Mouse (Mus musculus) lung, embryonic 15.5 days (tissue): Measurements from ENCODE around the gene Rc3h1. TPM values are rescaled to one million over a fixed set of nuclear protein-coding genes. Genes with fewer than 3 reads are reported as not detected.
"Not testable (repeated sequence)": the region's sequence is repeated elsewhere in the genome, so short reads cannot be mapped to it uniquely, and the experiment has no call there.

Source experiments
- ATAC-seq: fragments of 200-750 bp; cut with Nextera tagmentation; 2 replicates; pipeline ENCODE4 v1.8.0; 2017; ENCODE audit warnings: moderate number of reproducible peaks, borderline replicate concordance; ENCODE audit not compliant: low FRiP score, low TSS enrichment; ENCODE audit errors: extremely low read depth
- H3K27ac ChIP-seq: fragments of 300-500 bp; sonication (generic); 2 replicates; pipeline ENCODE4 v1.5.1; 2015; ENCODE audit warnings: moderate library complexity, mild to moderate bottlenecking, inconsistent platforms
- H3K27me3 ChIP-seq: fragments of 300-500 bp; sonication (generic); 2 replicates; pipeline ENCODE4 v1.6.1; 2015; ENCODE audit warnings: inconsistent platforms
- H3K36me3 ChIP-seq: fragments of 300-500 bp; sonication (generic); 2 replicates; pipeline ENCODE4 v1.6.1; 2015; ENCODE audit warnings: inconsistent platforms
- H3K4me1 ChIP-seq: fragments of 300-500 bp; sonication (generic); 2 replicates; pipeline ENCODE4 v1.6.1; 2015; ENCODE audit warnings: inconsistent platforms
- H3K4me2 ChIP-seq: fragments of 300-500 bp; sonication (generic); 2 replicates; pipeline ENCODE4 v1.6.1; 2015; ENCODE audit warnings: inconsistent platforms, mild to moderate bottlenecking, moderate library complexity
- H3K4me3 ChIP-seq: fragments of 300-500 bp; sonication (generic); 2 replicates; pipeline ENCODE4 v1.5.1; 2015; ENCODE audit warnings: mild to moderate bottlenecking, inconsistent platforms
- H3K9ac ChIP-seq: fragments of 300-500 bp; sonication (generic); 2 replicates; pipeline ENCODE4 v1.6.1; 2015; ENCODE audit warnings: inconsistent platforms
- H3K9me3 ChIP-seq: fragments of 300-500 bp; sonication (generic); 2 replicates; pipeline ENCODE4 v1.6.1; 2016; ENCODE audit warnings: inconsistent platforms
- WGBS: fragments of 180-500 bp; shearing (Covaris S2); methylation state at CpG from one replicate; pipeline ENCODE4 v1.1.7; 2015; 5-methylcytosine and 5-hydroxymethylcytosine counted together
- polyA plus RNA-seq: library from polyadenylated mRNA; unstranded; fragments of >200 nt; fragmentation: Nextera tagmentation; extraction: Ambion mirVana; gene quantifications from 2 replicates; pipeline ENCODE4 v1.2.1, GENCODE M21; 2015

Rc3h1 gene
- polyA plus RNA-seq, result 7.9 and 9.8 TPM in 2 replicates

DNA sequence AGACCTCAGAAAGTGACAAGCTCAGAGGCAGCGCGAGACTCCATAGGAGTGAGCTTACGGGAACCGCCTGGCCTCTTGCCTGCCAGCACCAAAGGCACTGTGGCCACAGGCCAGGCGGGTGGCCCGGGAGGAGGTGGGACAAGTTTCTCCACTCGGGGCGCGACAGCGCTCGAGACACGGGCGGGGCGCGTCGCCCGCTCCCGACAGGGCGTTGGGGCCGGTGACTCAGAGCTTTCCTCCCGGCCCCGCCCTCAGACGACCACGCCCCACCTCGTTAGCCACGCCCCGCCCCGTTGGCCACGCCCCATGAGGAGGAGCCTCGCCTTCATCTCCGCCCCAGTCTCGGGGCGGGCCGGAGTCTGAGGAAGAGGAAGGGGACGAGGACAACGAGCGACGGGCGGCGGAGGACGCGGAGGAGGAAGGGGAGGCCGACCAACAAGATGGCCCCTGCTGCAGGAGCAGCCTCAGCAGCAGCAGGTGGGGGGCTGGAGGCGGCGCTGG, at the start of gene Rc3h1:
Rc3h1 (plus strand) TSS at position 362 of the 501 bp plus-strand sequence.
- no peaks in the 10 kb centered on the region for H3K9me3 ChIP-seq
- H3K27ac ChIP-seq, result peak within 1 kb of the TSS; percentile 93
- H3K27me3 ChIP-seq, result no peaks in the 10 kb centered on the region
- H3K4me3 ChIP-seq, result peak within 1 kb of the TSS; percentile 99
- no peaks in the 10 kb centered on the region for H3K36me3 ChIP-seq
- ATAC-seq, result peak; percentile 95
- WGBS, result under 1% methylated on average over 42 of the region's 45 CpGs
- H3K9ac ChIP-seq, result peak within 1 kb of the TSS; percentile 93
- H3K4me1 ChIP-seq, result peaks cover 3% of the 10 kb centered on the region; the same call in 1 of the 2 replicates
- H3K4me2 ChIP-seq, result peak within 1 kb of the TSS; percentile 57

GRCm38 (mm10) chr1:160858132-160858531, 48.1 kb upstream of the Rc3h1 start:
- Histone ChIP-seq H3K4me1 (no peaks in the 10 kb centered on the region), H3K4me3 (no peak overlapping the region), H3K9ac (no peak overlapping the region), H3K27me3 (no peaks in the 10 kb centered on the region), H3K4me2 (no peak overlapping the region), H3K27ac (no peak overlapping the region), H3K9me3 (no peaks in the 10 kb centered on the region), H3K36me3 (no peaks in the 10 kb centered on the region)
- WGBS, result 82% methylated on average over 3 of the region's 3 CpGs
- ATAC-seq, result no peak

GRCm38 (mm10) chr1:160859874-160860273, 46.3 kb upstream of the Rc3h1 start:
- not testable (repeated sequence) for H3K9me3 ChIP-seq, H3K4me3 ChIP-seq, H3K27me3 ChIP-seq, H3K4me1 ChIP-seq, H3K27ac ChIP-seq, ATAC-seq, H3K4me2 ChIP-seq, H3K36me3 ChIP-seq, H3K9ac ChIP-seq

GRCm38 (mm10) chr1:160861142-160861541, 45.1 kb upstream of the Rc3h1 start:
- Histone ChIP-seq H3K4me3 (no peak overlapping the region), H3K27ac (no peak overlapping the region), H3K4me2 (no peak overlapping the region), H3K9ac (no peak overlapping the region), H3K36me3 (no peaks in the 10 kb centered on the region), H3K9me3 (no peaks in the 10 kb centered on the region), H3K27me3 (no peaks in the 10 kb centered on the region), H3K4me1 (no peaks in the 10 kb centered on the region)
- ATAC-seq, result no peak
- 70% methylated on average over 2 of the region's 2 CpGs for WGBS

GRCm38 (mm10) chr1:160861632-160862031, 44.6 kb upstream of the Rc3h1 start:
- Histone ChIP-seq H3K36me3 (no peaks in the 10 kb centered on the region), H3K4me2 (no peak overlapping the region), H3K4me3 (no peak overlapping the region), H3K27ac (no peak overlapping the region), H3K9me3 (no peaks in the 10 kb centered on the region), H3K27me3 (no peaks in the 10 kb centered on the region), H3K9ac (no peak overlapping the region), H3K4me1 (no peaks in the 10 kb centered on the region)
- ATAC-seq, result no peak
- 78% methylated on average over 1 of the region's 1 CpGs for WGBS

- WGBS, result 54% methylated on average over 4 of the region's 4 CpGs
- Histone ChIP-seq H3K4me2 (no peak overlapping the region), H3K9me3 (no peaks in the 10 kb centered on the region), H3K27ac (no peak overlapping the region), H3K36me3 (no peaks in the 10 kb centered on the region), H3K9ac (no peak overlapping the region), H3K4me1 (no peaks in the 10 kb centered on the region), H3K27me3 (no peaks in the 10 kb centered on the region), H3K4me3 (no peak overlapping the region)
- no peak for ATAC-seq
Measured at GRCm38 (mm10) chr1:160863027-160863426, 43.2 kb upstream of the Rc3h1 start.

DNA sequence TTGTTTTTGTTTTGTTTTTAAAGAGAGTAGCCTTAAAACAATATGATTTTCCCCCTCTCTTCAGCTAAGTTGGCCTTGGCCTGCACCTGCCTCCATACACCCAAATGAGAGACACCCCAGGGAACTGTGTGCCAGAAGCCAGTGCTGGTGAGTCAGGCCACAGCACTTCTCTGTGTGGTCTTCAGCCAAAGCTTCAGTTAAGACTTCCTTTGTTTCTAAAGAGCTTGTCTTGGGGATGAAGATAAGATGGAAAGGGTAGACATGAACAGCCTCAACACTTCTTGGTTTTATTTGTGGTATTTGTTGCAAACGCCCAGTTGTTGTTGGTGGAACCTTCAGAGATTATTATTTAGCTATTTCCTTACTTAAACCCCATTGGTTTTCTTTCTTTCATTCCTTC, 31.5 kb upstream of the Rc3h1 start:
- Histone ChIP-seq H3K9me3 (no peaks in the 10 kb centered on the region), H3K4me1 (no peaks in the 10 kb centered on the region), H3K4me2 (no peak overlapping the region), H3K36me3 (no peaks in the 10 kb centered on the region), H3K4me3 (no peak overlapping the region), H3K9ac (no peak overlapping the region), H3K27ac (no peak overlapping the region), H3K27me3 (no peaks in the 10 kb centered on the region)
- 67% methylated on average over 1 of the region's 1 CpGs for WGBS
- no peak for ATAC-seq

- Histone ChIP-seq H3K9me3 (no peaks in the 10 kb centered on the region), H3K4me3 (no peak overlapping the region), H3K4me2 (no peak overlapping the region), H3K27ac (no peak overlapping the region), H3K4me1 (no peaks in the 10 kb centered on the region), H3K27me3 (no peaks in the 10 kb centered on the region), H3K9ac (no peak overlapping the region), H3K36me3 (no peaks in the 10 kb centered on the region)
- 89% methylated on average over 4 of the region's 4 CpGs for WGBS
- no peak for ATAC-seq
Measured at GRCm38 (mm10) chr1:160876968-160877367, 29.2 kb upstream of the Rc3h1 start.

GRCm38 (mm10) chr1:160878485-160878884, 27.7 kb upstream of the Rc3h1 start:
- H3K27ac ChIP-seq, result no peak overlapping the region

GRCm38 (mm10) chr1:160881378-160881777, 24.8 kb upstream of the Rc3h1 start:
- not testable (repeated sequence) for H3K27me3 ChIP-seq, H3K4me3 ChIP-seq, H3K9me3 ChIP-seq, ATAC-seq, H3K9ac ChIP-seq, H3K4me1 ChIP-seq, H3K27ac ChIP-seq, H3K36me3 ChIP-seq, H3K4me2 ChIP-seq
- 40% methylated on average over 1 of the region's 1 CpGs for WGBS

More at GRCm38 (mm10) chr1:160878485-160878884, 27.7 kb upstream of the Rc3h1 start:
- Histone ChIP-seq H3K36me3 (no peaks in the 10 kb centered on the region), H3K4me3 (no peak overlapping the region), H3K4me1 (no peaks in the 10 kb centered on the region), H3K4me2 (no peak overlapping the region), H3K9ac (no peak overlapping the region), H3K9me3 (no peaks in the 10 kb centered on the region), H3K27me3 (no peaks in the 10 kb centered on the region)
- no peak for ATAC-seq
- WGBS, result 35% methylated on average over 4 of the region's 4 CpGs

DNA sequence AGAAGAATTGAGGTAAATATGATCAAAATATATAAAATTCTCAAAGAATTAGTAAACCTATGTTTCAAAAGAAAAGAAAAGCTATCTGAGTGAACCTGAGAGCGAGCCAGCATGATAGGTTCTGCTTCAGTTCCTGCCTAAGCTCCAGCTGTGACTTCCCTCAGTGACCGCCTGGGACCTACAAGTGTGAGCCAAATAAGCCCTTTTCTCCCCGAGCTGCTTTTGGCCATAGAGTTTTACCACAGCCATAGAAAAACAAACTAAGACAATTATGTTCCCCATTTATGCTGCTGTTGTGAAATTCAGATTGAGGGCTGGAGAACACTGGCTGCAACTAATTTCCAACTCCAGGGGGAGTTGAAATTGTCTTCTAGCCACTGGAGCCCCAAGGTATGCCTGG, 24.2 kb upstream of the Rc3h1 start:
- no peak overlapping the region for H3K9ac ChIP-seq
- ATAC-seq, result no peak
- H3K27me3 ChIP-seq, result no peaks in the 10 kb centered on the region
- H3K9me3 ChIP-seq, result no peaks in the 10 kb centered on the region
- no peaks in the 10 kb centered on the region for H3K36me3 ChIP-seq
- no peaks in the 10 kb centered on the region for H3K4me1 ChIP-seq
- no peak overlapping the region for H3K4me3 ChIP-seq
- no peak overlapping the region for H3K4me2 ChIP-seq
- 60% methylated on average over 3 of the region's 3 CpGs for WGBS
- H3K27ac ChIP-seq, result no peak overlapping the region

DNA sequence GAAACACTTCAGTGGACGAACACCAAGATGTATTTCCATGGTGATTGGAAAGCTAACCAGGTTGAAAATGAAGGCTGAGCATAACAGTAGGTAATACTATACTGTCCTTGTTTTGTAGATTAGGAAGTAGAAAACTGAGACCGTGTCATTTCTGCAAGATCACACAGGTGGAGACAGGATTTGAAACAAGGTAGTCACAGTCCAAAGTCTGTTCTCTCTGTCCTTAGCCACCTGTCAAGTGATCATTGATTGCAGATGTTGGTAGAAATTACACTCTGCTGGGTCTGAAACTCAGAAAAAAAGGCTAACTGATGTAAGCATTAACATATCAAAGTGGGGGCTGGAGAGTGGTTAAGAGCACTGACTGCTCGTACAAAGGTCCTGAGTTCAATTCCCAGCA, 21.9 kb upstream of the Rc3h1 start:
- no peak overlapping the region for H3K4me3 ChIP-seq
- H3K4me2 ChIP-seq, result no peak overlapping the region
- 69% methylated on average over 3 of the region's 3 CpGs for WGBS
- no peaks in the 10 kb centered on the region for H3K4me1 ChIP-seq
- no peak overlapping the region for H3K9ac ChIP-seq
- H3K27me3 ChIP-seq, result no peaks in the 10 kb centered on the region
- no peak overlapping the region for H3K27ac ChIP-seq
- no peaks in the 10 kb centered on the region for H3K9me3 ChIP-seq
- no peaks in the 10 kb centered on the region for H3K36me3 ChIP-seq
- no peak for ATAC-seq

- no peaks in the 10 kb centered on the region for H3K4me1 ChIP-seq
- WGBS, result 52% methylated on average over 2 of the region's 2 CpGs
- ATAC-seq, result no peak
- no peak overlapping the region for H3K4me3 ChIP-seq
- no peaks in the 10 kb centered on the region for H3K36me3 ChIP-seq
- no peaks in the 10 kb centered on the region for H3K9me3 ChIP-seq
- no peaks in the 10 kb centered on the region for H3K27me3 ChIP-seq
- H3K9ac ChIP-seq, result no peak overlapping the region
- no peak overlapping the region for H3K4me2 ChIP-seq
- no peak overlapping the region for H3K27ac ChIP-seq
Measured at GRCm38 (mm10) chr1:160884993-160885392, 21.2 kb upstream of the Rc3h1 start.
